Mouse (Mus musculus): ENCODE measurements around the gene Rgsl1.

DNA sequence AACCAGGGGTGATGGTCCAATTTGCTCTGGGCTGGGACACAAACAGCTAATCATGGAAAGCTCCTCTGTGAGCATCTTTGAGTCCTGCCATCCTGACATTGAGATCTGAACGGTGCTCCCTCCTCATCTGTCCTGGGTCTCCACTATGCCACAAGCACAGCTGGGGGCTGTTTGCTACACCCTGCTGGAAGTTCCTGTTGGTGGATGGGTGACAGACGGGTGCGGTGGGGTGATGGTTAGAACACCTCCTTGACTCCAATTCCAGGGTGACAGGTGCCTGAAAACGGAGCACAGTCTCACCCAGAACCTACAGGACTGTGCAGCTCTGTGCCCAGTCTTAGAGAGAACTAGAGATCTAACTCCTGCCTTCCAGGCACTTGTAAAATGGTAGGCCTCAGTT, 109.1 kb downstream of the Rgsl1 start:
- TF ChIP-seq USF1 (IDR thresholded peaks at IDR 0.05; ENCODE audit: low read depth, low read length) (no peak), CHD1 (IDR thresholded peaks at IDR 0.05; ENCODE audit: low read depth, low read length) (no peak), CTCF (IDR thresholded peaks at IDR 0.05 in 2 of 3, conservative IDR thresholded peaks at IDR 0.05 in 1 of 3; ENCODE audit: control insufficient read depth in 1 of 3, insufficient read depth in 1 of 3, low read depth in 2 of 3, low read length in 3 of 3, poor library complexity in 1 of 3, severe bottlenecking in 1 of 3) (no peak), MAFK (IDR thresholded peaks at IDR 0.05; ENCODE audit: borderline replicate concordance, low read depth, low read length) (no peak), POLR2A (IDR thresholded peaks at IDR 0.05; ENCODE audit: control insufficient read depth in 1 of 2, insufficient read depth in 1 of 2, low read depth in 1 of 2, low read length in 2 of 2, poor library complexity in 1 of 2) (no peak), RCOR1 (IDR thresholded peaks at IDR 0.05; ENCODE audit: low read depth, low read length) (no peak), MEF2A (IDR thresholded peaks at IDR 0.05; ENCODE audit: extremely low read depth, insufficient replicate concordance, low read depth, low read length, poor library complexity, severe bottlenecking) (no peak), NRF1 (IDR thresholded peaks at IDR 0.05; ENCODE audit: insufficient read depth, low read depth, low read length, poor library complexity, severe bottlenecking) (no peak)

All from MEL (cell line).